Mouse (Mus musculus) embryonic facial prominence, embryonic 15.5 days (tissue): ENCODE results near the gene Dll3. TPM values are rescaled to one million over a fixed set of nuclear protein-coding genes. Genes with fewer than 3 reads are reported as not detected.

ENCODE experiments used
- ATAC-seq: fragments of 200-750 bp; cut with Nextera tagmentation; 2 replicates; pipeline ENCODE4 v1.8.0; 2017; ENCODE audit warnings: low read depth, moderate TSS enrichment; ENCODE audit not compliant: insufficient number of reproducible peaks, low FRiP score, low TSS enrichment
- H3K27ac ChIP-seq: fragments of 300-500 bp; sonication (generic); replicated peaks from 2 replicates; pipeline ENCODE4 v1.5.1; 2015; ENCODE audit warnings: mild to moderate bottlenecking, inconsistent platforms
- H3K27me3 ChIP-seq: fragments of 300-500 bp; sonication (generic); 2 replicates; pipeline ENCODE4 v1.6.1; 2015; ENCODE audit warnings: inconsistent platforms
- H3K36me3 ChIP-seq: fragments of 300-500 bp; sonication (generic); 2 replicates; pipeline ENCODE4 v1.6.1; 2015; ENCODE audit warnings: mild to moderate bottlenecking, inconsistent platforms
- H3K4me1 ChIP-seq: fragments of 300-500 bp; sonication (generic); 2 replicates; pipeline ENCODE4 v1.6.1; 2015; ENCODE audit warnings: inconsistent platforms
- H3K4me2 ChIP-seq: fragments of 300-500 bp; sonication (generic); replicated peaks from 2 replicates; pipeline ENCODE4 v1.6.1; 2015; ENCODE audit warnings: mild to moderate bottlenecking, inconsistent platforms
- H3K4me3 ChIP-seq: fragments of 300-500 bp; sonication (generic); replicated peaks from 2 replicates; pipeline ENCODE4 v1.5.1; 2015; ENCODE audit warnings: mild to moderate bottlenecking, inconsistent platforms
- H3K9ac ChIP-seq: fragments of 300-500 bp; sonication (generic); 2 replicates; pipeline ENCODE4 v1.6.1; 2015; ENCODE audit warnings: inconsistent platforms
- H3K9me3 ChIP-seq: fragments of 300-500 bp; sonication (generic); replicated peaks from 2 replicates; pipeline ENCODE4 v1.6.1; 2016; ENCODE audit warnings: inconsistent platforms
- WGBS: fragments of 180-500 bp; shearing (Covaris S2); methylation state at CpG from one replicate; pipeline ENCODE4 v1.1.7; 2015; 5-methylcytosine and 5-hydroxymethylcytosine counted together
- polyA plus RNA-seq: library from polyadenylated mRNA; unstranded; fragments of >200 nt; fragmentation: Nextera tagmentation; extraction: Ambion mirVana; gene quantifications from 2 replicates; pipeline ENCODE4 v1.2.1, GENCODE M21; 2015

Dll3 gene
- polyA plus RNA-seq, 1 experiment from 2014 or later = 2.0 TPM

DNA sequence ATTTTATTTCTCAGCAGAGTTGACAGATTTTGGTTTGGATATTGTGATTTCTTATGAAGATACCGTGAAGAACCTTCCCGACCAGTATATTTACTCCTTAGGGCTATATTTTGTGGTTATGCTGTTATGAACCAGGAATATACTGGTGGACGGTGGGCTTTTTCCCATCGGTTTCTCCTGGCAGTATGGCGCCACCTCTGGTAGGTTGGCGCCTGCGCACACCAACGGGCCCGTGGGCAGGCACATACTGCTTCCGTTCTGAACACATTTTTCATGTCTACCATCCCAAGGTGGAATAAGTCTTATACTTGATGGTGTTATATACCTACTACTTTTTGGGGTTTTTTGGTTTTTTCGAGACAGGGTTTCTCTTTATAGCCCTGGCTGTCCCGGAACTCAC, 32.7 kb downstream of the Dll3 start:
- ATAC-seq = no peak
- Histone ChIP-seq H3K36me3 (peaks cover 19% of the 10 kb centered on the region), H3K4me2 (no peak overlapping the region), H3K9me3 (no peaks in the 10 kb centered on the region), H3K27me3 (no peaks in the 10 kb centered on the region), H3K4me3 (no peak overlapping the region), H3K9ac (no peak overlapping the region), H3K27ac (no peak overlapping the region), H3K4me1 (peaks cover 11% of the 10 kb centered on the region)
- WGBS = 95% methylated on average over 12 of the region's 12 CpGs

DNA sequence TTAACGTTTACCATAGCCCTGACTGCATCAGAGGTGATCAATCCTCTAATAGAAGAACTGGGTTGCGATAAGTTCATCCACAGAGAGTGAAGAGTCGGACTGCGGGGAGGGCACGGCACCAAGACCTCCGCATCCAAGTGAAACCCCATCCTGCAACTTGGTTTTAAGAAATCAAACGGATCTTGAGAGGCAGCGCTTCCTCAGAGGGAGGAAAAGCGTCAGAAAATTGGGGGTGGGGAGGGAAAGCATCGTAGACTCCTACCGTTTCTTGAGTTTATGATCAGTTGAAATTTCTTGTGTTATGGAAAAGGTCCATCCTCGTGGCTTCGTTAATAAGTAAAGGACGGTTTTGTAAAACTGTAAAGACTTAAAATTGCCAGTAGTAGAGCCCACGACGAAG, 33.5 kb downstream of the Dll3 start:
- H3K4me3 ChIP-seq = peak overlapping the region; percentile 90
- peak overlapping the region; percentile 93 for H3K9ac ChIP-seq
- ATAC-seq = no peak
- H3K4me1 ChIP-seq = peaks cover 11% of the 10 kb centered on the region
- no peaks in the 10 kb centered on the region for H3K9me3 ChIP-seq
- peak overlapping the region; percentile 87 for H3K27ac ChIP-seq
- WGBS = 22% methylated on average over 16 of the region's 16 CpGs
- H3K27me3 ChIP-seq = no peaks in the 10 kb centered on the region
- H3K4me2 ChIP-seq = peak overlapping the region; percentile 71
- peaks cover 19% of the 10 kb centered on the region for H3K36me3 ChIP-seq

GRCm38 (mm10) chr7:28268042-28268531, 34.0 kb downstream of the Dll3 start:
- H3K36me3 ChIP-seq = peaks cover 19% of the 10 kb centered on the region
- H3K9ac ChIP-seq = peak overlapping the region; percentile 93
- under 1% methylated on average over 61 of the region's 62 CpGs for WGBS
- H3K27ac ChIP-seq = peak overlapping the region; percentile 87
- H3K4me3 ChIP-seq = peak overlapping the region; percentile 90
- H3K4me1 ChIP-seq = peaks cover 11% of the 10 kb centered on the region
- ATAC-seq = peak; percentile 61
- no peaks in the 10 kb centered on the region for H3K9me3 ChIP-seq
- peak overlapping the region; percentile 71 for H3K4me2 ChIP-seq
- H3K27me3 ChIP-seq = no peaks in the 10 kb centered on the region

DNA sequence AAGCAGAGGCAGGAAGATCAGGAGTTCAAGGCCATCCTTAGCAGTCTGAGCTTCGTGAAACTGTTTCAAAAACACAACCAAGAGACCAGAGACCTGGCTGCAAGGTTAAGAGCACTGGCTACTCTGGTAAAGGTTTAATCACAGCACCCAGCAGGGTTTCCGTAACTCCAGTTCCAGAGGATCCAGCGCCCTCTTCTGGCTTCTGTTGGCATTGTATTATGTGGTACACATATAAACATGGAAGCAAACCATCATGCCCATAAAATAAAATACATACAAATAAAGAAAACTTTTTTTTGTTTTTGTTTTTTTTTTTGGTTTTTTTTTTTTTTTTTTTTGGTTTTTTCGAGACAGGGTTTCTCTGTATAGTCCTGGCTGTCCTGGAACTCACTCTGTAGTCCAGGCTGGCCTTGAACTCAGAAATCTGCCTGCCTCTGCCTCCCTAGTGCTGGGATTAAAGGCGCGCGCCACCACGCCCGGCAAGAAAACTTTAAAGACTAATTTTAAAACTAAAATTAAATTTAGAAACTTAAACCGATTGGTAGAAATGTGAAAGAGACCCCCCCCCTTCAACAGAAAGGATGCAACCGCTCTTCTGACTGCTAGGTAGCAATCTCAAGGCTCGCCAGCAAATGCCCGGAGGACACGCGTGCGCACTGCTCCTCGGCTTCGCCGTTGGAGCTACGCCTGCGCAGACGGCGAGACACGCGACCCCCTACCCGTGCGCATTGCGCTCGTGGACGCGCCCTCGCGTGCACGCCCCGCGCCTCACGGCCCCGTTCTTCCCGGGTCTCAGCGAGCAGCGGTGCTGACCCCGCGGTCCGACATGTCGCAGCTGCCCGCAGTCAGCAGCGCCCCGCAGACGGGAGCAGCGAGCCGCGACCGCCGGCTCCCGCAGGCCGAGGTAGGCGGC, 34.7 kb downstream of the Dll3 start, which contains the start of gene Eid2:
Eid2 (plus strand) TSS at position 753 of the 913 bp plus-strand sequence.
- 5% methylated on average over 57 of the region's 57 CpGs for WGBS
- Histone ChIP-seq H3K36me3 (peaks cover 13% of the 10 kb centered on the region), H3K9me3 (no peaks in the 10 kb centered on the region), H3K27me3 (no peaks in the 10 kb centered on the region), H3K4me2 (peak within 1 kb of the TSS; percentile 71), H3K4me3 (peak within 1 kb of the TSS; percentile 90), H3K9ac (peak within 1 kb of the TSS; percentile 93), H3K4me1 (peaks cover 11% of the 10 kb centered on the region), H3K27ac (peak within 1 kb of the TSS; percentile 87)
- ATAC-seq = peak; percentile 87

DNA sequence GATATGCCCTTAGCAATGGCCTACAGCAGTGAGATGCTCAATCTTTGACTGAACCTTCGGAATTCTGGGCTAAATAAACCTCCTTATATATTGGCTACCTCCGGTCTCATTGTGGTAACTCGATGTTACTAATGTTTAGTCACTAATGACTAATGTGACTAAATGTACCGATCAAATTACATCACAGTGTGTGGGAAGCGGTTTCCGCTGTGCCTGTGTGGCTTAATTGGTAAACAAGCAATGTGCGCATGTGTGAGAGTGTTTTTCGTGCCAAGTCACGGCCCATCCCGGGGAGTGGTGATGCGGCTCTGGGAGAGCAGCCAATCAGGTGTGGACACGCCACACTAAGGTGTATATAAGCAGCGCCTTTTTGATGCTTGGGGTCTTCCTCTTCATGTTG, 36.6 kb downstream of the Dll3 start:
- ATAC-seq = no peak
- no peak overlapping the region for H3K4me2 ChIP-seq
- no peaks in the 10 kb centered on the region; the same call in 1 of the 2 replicates for H3K36me3 ChIP-seq
- peaks cover 11% of the 10 kb centered on the region for H3K4me1 ChIP-seq
- no peaks in the 10 kb centered on the region for H3K9me3 ChIP-seq
- H3K27me3 ChIP-seq = no peaks in the 10 kb centered on the region
- WGBS = 89% methylated on average over 13 of the region's 13 CpGs
- H3K27ac ChIP-seq = no peak overlapping the region
- no peak overlapping the region for H3K9ac ChIP-seq
- no peak overlapping the region for H3K4me3 ChIP-seq

- Histone ChIP-seq H3K9me3 (no peaks in the 10 kb centered on the region), H3K4me2 (no peak overlapping the region), H3K4me3 (no peak overlapping the region), H3K9ac (no peak overlapping the region), H3K36me3 (no peaks in the 10 kb centered on the region), H3K27me3 (no peaks in the 10 kb centered on the region), H3K4me1 (peaks cover 5% of the 10 kb centered on the region), H3K27ac (no peak overlapping the region)
- WGBS = 5% methylated on average over 15 of the region's 15 CpGs
- ATAC-seq = no peak
These were observed 38.3 kb downstream of the Dll3 start for GRCm38 (mm10) chr7:28263786-28264185.

DNA sequence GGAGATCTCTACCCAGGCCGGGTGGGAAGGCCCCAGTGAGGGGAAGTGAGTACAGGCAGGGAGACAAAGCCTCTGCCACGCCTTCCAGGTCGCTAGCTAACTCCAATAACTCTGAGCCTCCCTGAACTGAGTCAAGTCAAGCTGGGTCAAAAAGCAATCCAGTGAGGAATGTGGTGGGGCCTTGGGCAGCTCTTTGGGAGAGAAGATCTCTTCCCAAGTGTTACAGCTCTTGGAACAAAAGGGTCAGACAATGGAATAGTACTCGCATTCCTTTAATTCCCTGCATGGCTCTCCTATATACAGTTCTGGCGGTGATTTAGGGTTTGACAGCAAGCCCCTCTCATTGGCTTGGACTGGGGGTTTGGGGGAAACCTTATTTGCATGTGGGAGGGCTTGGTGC, 39.2 kb downstream of the Dll3 start:
- Histone ChIP-seq H3K27ac (no peak overlapping the region), H3K9me3 (no peaks in the 10 kb centered on the region), H3K4me1 (no peaks in the 10 kb centered on the region), H3K27me3 (no peaks in the 10 kb centered on the region), H3K4me3 (no peak overlapping the region), H3K9ac (no peak overlapping the region), H3K36me3 (no peaks in the 10 kb centered on the region), H3K4me2 (no peak overlapping the region)
- WGBS = 48% methylated on average over 5 of the region's 5 CpGs
- ATAC-seq = no peak

DNA sequence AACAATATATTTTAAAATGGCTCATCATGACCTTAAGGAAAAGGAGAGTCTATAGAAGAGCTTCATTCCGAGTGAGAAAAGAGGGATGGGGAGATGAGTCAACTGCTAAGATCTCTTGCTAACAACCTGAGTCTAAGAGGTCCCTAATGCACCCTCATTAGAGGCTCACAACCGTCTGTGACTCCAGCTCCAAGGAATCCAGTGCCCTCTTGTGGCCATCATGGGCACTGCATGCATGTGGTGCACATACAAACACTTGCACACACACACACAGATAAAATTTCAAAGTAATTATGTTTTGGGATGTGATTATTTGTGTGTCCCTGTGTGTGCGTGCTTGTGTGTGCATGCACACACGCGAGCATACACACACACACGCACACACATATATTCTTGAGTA, 46.6 kb downstream of the Dll3 start:
- 86% methylated on average over 6 of the region's 6 CpGs for WGBS
- no peak overlapping the region for H3K4me3 ChIP-seq
- no peaks in the 10 kb centered on the region for H3K36me3 ChIP-seq
- ATAC-seq = no peak
- no peak overlapping the region for H3K4me2 ChIP-seq
- H3K27ac ChIP-seq = no peak overlapping the region
- no peaks in the 10 kb centered on the region for H3K9me3 ChIP-seq
- no peak overlapping the region for H3K9ac ChIP-seq
- H3K4me1 ChIP-seq = no peaks in the 10 kb centered on the region
- H3K27me3 ChIP-seq = no peaks in the 10 kb centered on the region

GRCm38 (mm10) chr7:28254591-28254990, 47.4 kb downstream of the Dll3 start:
- Histone ChIP-seq H3K4me3 (no peak overlapping the region), H3K4me1 (no peaks in the 10 kb centered on the region), H3K36me3 (no peaks in the 10 kb centered on the region), H3K9ac (no peak overlapping the region), H3K27me3 (no peaks in the 10 kb centered on the region), H3K4me2 (no peak overlapping the region), H3K27ac (no peak overlapping the region), H3K9me3 (no peaks in the 10 kb centered on the region)
- no peak for ATAC-seq
- WGBS = 91% methylated on average over 6 of the region's 6 CpGs

DNA sequence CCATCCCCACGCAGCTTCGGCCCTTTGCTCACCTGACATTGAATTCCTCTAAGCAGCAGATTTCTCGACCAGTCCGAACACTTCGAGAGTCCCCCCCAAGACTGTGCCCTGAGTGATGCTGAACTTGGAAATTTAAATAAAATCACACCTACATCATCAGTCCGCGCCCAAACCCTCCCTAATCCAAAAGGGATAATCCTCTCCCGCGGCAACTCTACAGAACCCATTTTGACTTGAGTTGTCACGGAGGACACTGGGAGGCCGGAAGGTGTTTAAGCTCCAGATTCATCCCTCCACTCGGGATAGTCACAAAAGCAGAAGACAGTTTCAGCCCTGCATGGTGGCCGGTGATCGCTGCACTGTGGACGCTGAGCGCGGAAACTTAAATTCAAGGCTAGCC, 50.1 kb downstream of the Dll3 start:
- Histone ChIP-seq H3K4me2 (no peak overlapping the region), H3K9me3 (no peaks in the 10 kb centered on the region), H3K4me1 (no peaks in the 10 kb centered on the region), H3K27me3 (no peaks in the 10 kb centered on the region), H3K4me3 (no peak overlapping the region), H3K36me3 (no peaks in the 10 kb centered on the region), H3K27ac (no peak overlapping the region), H3K9ac (no peak overlapping the region)
- no peak for ATAC-seq
- 93% methylated on average over 17 of the region's 17 CpGs for WGBS

- Histone ChIP-seq H3K36me3 (no peaks in the 10 kb centered on the region), H3K4me3 (no peak overlapping the region), H3K4me1 (no peaks in the 10 kb centered on the region), H3K27me3 (no peaks in the 10 kb centered on the region), H3K9ac (no peak overlapping the region), H3K4me2 (no peak overlapping the region), H3K9me3 (no peaks in the 10 kb centered on the region), H3K27ac (no peak overlapping the region)
- no peak for ATAC-seq
- 96% methylated on average over 3 of the region's 3 CpGs for WGBS
These were observed 53.1 kb downstream of the Dll3 start for GRCm38 (mm10) chr7:28248957-28249356.
